Mouse (Mus musculus): ENCODE results near the gene Glrx. TPM values are rescaled to one million over a fixed set of nuclear protein-coding genes. Genes with fewer than 3 reads are reported as not detected.
A peak's percentile ranks its signal among the peaks of the same experiment; 100 is the strongest.

The Glrx gene
- total and polyA plus RNA-seq, 3 experiments = 21.2 to 65.5 (median 53.3) TPM

GRCm38 (mm10) chr13:75843993-75844683 is 4.5 kb downstream of the Glrx start:
- H3K4me2 ChIP-seq (ENCODE audit: insufficient read depth, low read depth, poor library complexity, severe bottlenecking) = peak overlapping the region; percentile 48
- H3K27me3 ChIP-seq (replicated peaks) = no peaks in the 10 kb centered on the region
- peak; percentile 44; the same call in 1 of the 2 replicates for TF ChIP-seq TCF12 (IDR thresholded peaks at IDR 0.05; ENCODE audit: low read depth, low read length)
- TF ChIP-seq ZNF384 (IDR thresholded peaks at IDR 0.05; ENCODE audit: low read depth, low read length) = peak; percentile 60
- peak; percentile 52; the same call in 1 of the 2 replicates for TF ChIP-seq ELF1 (IDR thresholded peaks at IDR 0.05; ENCODE audit: low read depth, low read length)
- TF ChIP-seq JUN (IDR thresholded peaks at IDR 0.05; ENCODE audit: insufficient read depth, low read depth, low read length) = no peak
- no peak for TF ChIP-seq MEF2A (IDR thresholded peaks at IDR 0.05; ENCODE audit: borderline replicate concordance, low read depth, low read length)
- TF ChIP-seq MAFK (IDR thresholded peaks at IDR 0.05; ENCODE audit: insufficient replicate concordance, low read length) = peak; percentile 77; the same call in 1 of the 2 replicates
- peak; percentile 71 for TF ChIP-seq POLR2A (IDR thresholded peaks at IDR 0.05; ENCODE audit: low read depth, low read length)
- H3K36me3 ChIP-seq (replicated peaks in 1 of 2; ENCODE audit: control insufficient read depth in 1 of 2, insufficient read depth in 1 of 2, low read length in 1 of 2) = peaks cover 9 to 22% of the 10 kb centered on the region in 2 experiments
- H3K27ac ChIP-seq (ENCODE audit: insufficient read depth, low read depth) = peak overlapping the region; percentile 72
- DNase-seq (ENCODE audit: extremely low read depth) = peak; percentile 50
- peaks cover 23% of the 10 kb centered on the region for H3K79me2 ChIP-seq (replicated peaks; ENCODE audit: control insufficient read depth, extremely low read depth, insufficient read depth, poor library complexity, severe bottlenecking)
- dilution Hi-C loops (cut with MboI; ENCODE audit: extremely low pct_ligation_motif_present, extremely low pct_unique_long_range_greater_than_20kb, low sequenced_read_pairs) = no loop called here
- peak overlapping the region; percentile 77 for H3K9ac ChIP-seq (ENCODE audit: insufficient read depth, low read depth)
- in situ Hi-C loops (cut with MboI; ENCODE audit: low pct_ligation_motif_present, low pct_unique_long_range_greater_than_20kb, low sequenced_read_pairs) = no loop called here
- peaks cover 14 to 62% of the 10 kb centered on the region in 2 experiments; a peak in 3 of 4 replicates for H3K4me1 ChIP-seq (ENCODE audit: control insufficient read depth in 1 of 2, insufficient read depth in 2 of 2)
- H3K9me3 ChIP-seq (replicated peaks; ENCODE audit: low read length) = no peaks in the 10 kb centered on the region
- H3K4me3 ChIP-seq (replicated peaks in 1 of 3; ENCODE audit: low read depth in 2 of 3, low read length in 2 of 3, poor library complexity in 1 of 3) = peak overlapping the region; percentile 19 to 34 (median 27)

- no peaks in the 10 kb centered on the region for H3K27me3 ChIP-seq (replicated peaks)
- peaks cover 14 to 60% of the 10 kb centered on the region in 2 experiments; a peak in 3 of 4 replicates for H3K4me1 ChIP-seq (ENCODE audit: control insufficient read depth in 1 of 2, insufficient read depth in 2 of 2)
- H3K36me3 ChIP-seq (replicated peaks in 1 of 2; ENCODE audit: control insufficient read depth in 1 of 2, insufficient read depth in 1 of 2, low read length in 1 of 2) = peaks cover 10 to 25% of the 10 kb centered on the region in 2 experiments
- H3K9ac ChIP-seq (ENCODE audit: insufficient read depth, low read depth) = peak overlapping the region; percentile 77
- dilution Hi-C loops (cut with MboI; ENCODE audit: extremely low pct_ligation_motif_present, extremely low pct_unique_long_range_greater_than_20kb, low sequenced_read_pairs) = no loop called here
- peak overlapping the region; percentile 72; the same call in 1 of the 2 replicates for H3K27ac ChIP-seq (ENCODE audit: insufficient read depth, low read depth)
- no peaks in the 10 kb centered on the region for H3K9me3 ChIP-seq (replicated peaks; ENCODE audit: low read length)
- H3K4me2 ChIP-seq (ENCODE audit: insufficient read depth, low read depth, poor library complexity, severe bottlenecking) = peak overlapping the region; percentile 48
- no peak overlapping the region for H3K4me3 ChIP-seq (replicated peaks in 1 of 3; ENCODE audit: low read depth in 2 of 3, low read length in 2 of 3, poor library complexity in 1 of 3)
- H3K79me2 ChIP-seq (replicated peaks; ENCODE audit: control insufficient read depth, extremely low read depth, insufficient read depth, poor library complexity, severe bottlenecking) = peaks cover 20% of the 10 kb centered on the region
- peak; percentile 12 for DNase-seq (ENCODE audit: extremely low read depth)
- in situ Hi-C loops (cut with MboI; ENCODE audit: low pct_ligation_motif_present, low pct_unique_long_range_greater_than_20kb, low sequenced_read_pairs) = no loop called here
- no peak for TF ChIP-seq MAFK (IDR thresholded peaks at IDR 0.05; ENCODE audit: insufficient replicate concordance, low read length)
- TF ChIP-seq ZC3H11A (IDR thresholded peaks at IDR 0.05; ENCODE audit: low read depth, low read length) = no peak
- TF ChIP-seq IRF4 (IDR thresholded peaks at IDR 0.05; ENCODE audit: low read depth, low read length) = peak; percentile 86
- TF ChIP-seq POLR2AphosphoS2 (IDR thresholded peaks at IDR 0.05; ENCODE audit: low read depth, low read length) = no peak
- no peak for TF ChIP-seq CTCF (conservative IDR thresholded peaks at IDR 0.05 in 1 of 2, IDR thresholded peaks at IDR 0.05 in 1 of 2; ENCODE audit: low read depth in 2 of 2, low read length in 2 of 2)
- no peak for TF ChIP-seq TCF12 (IDR thresholded peaks at IDR 0.05; ENCODE audit: low read depth, low read length)
- no peak for TF ChIP-seq MAX (IDR thresholded peaks at IDR 0.05; ENCODE audit: low read length)
- no peak for TF ChIP-seq NRF1 (IDR thresholded peaks at IDR 0.05; ENCODE audit: low read depth, low read length)
- TF ChIP-seq JUND (conservative IDR thresholded peaks at IDR 0.05; ENCODE audit: low read depth, low read length) = no peak
- TF ChIP-seq UBTF (IDR thresholded peaks at IDR 0.05; ENCODE audit: low read depth, low read length) = no peak
- TF ChIP-seq EP300 (IDR thresholded peaks at IDR 0.05; ENCODE audit: low read length) = peak; percentile 84
- no peak for TF ChIP-seq SMC3 (IDR thresholded peaks at IDR 0.05; ENCODE audit: low read depth, low read length)
- TF ChIP-seq PAX5 (IDR thresholded peaks at IDR 0.05; ENCODE audit: low read length) = no peak
- no peak for TF ChIP-seq ELF1 (IDR thresholded peaks at IDR 0.05; ENCODE audit: low read depth, low read length)
- TF ChIP-seq ZNF384 (IDR thresholded peaks at IDR 0.05; ENCODE audit: low read depth, low read length) = 0 out of 2 replicates have a peak, but pooled peaks have one; percentile 14
Observed at GRCm38 (mm10) chr13:75844833-75845518, 5.3 kb downstream of the Glrx start.
